Mouse (Mus musculus): ENCODE data around the gene Acot11. TPM values are rescaled to one million over a fixed set of nuclear protein-coding genes. Genes with fewer than 3 reads are reported as not detected.

Gene Acot11
- 5.1 TPM for polyA plus RNA-seq (2017; shearing (Covaris generic))

GRCm38 (mm10) chr4:106804910-106805274 lies at the start of gene Acot11:
Gene Acot11, minus strand, starts transcription at chr4:106804998.

GRCm38 (mm10) chr4:106733636-106734035 lies 71.2 kb downstream of the Acot11 start, which contains the start of gene Fam151a:
Gene Fam151a, plus strand, starts transcription at chr4:106733889.

GRCm38 (mm10) chr4:106730814-106731213 lies 74.0 kb downstream of the Acot11 start, which contains the start of gene Mroh7:
Gene Mroh7, minus strand, starts transcription at chr4:106730925.

Other genes with a start within 250 kb of the Acot11 start
- 2.2 TPM for gene Dhcr24, start 244.0 kb downstream of the Acot11 start, polyA plus RNA-seq (2017; shearing (Covaris generic))
- not detected for gene Lexm, start 187.8 kb downstream of the Acot11 start, polyA plus RNA-seq (2017; shearing (Covaris generic))
- gene Ttc22, start 182.6 kb downstream of the Acot11 start, polyA plus RNA-seq (2017; shearing (Covaris generic)), result not detected
- 4.9 TPM for gene Pars2, start 153.9 kb downstream of the Acot11 start, polyA plus RNA-seq (2017; shearing (Covaris generic))
- 48.9 TPM for gene Ttc4, start 126.1 kb downstream of the Acot11 start, polyA plus RNA-seq (2017; shearing (Covaris generic))
- gene Mroh7, start 74.1 kb downstream of the Acot11 start, polyA plus RNA-seq (2017; shearing (Covaris generic)), result not detected
- gene Fam151a, start 71.1 kb downstream of the Acot11 start, polyA plus RNA-seq (2017; shearing (Covaris generic)), result not detected
- gene Ssbp3, start 105.7 kb upstream of the Acot11 start, polyA plus RNA-seq (2017; shearing (Covaris generic)), result 84.1 TPM

Measured in naive thymus-derived CD4-positive, alpha-beta T cell, adult 5 months (primary cell).